Mouse (Mus musculus) c-Kit-positive CD71-positive TER-119-negative erythroid progenitor cells, embryonic 14.5 days (primary cell): ENCODE data around the gene Slc16a1.

Experiments
- DNase-seq: peaks from one replicate; pipeline ENCODE4 v3.0.0-alpha.2; 2013; ENCODE audit warnings: low read depth

Slc16a1 gene

DNA sequence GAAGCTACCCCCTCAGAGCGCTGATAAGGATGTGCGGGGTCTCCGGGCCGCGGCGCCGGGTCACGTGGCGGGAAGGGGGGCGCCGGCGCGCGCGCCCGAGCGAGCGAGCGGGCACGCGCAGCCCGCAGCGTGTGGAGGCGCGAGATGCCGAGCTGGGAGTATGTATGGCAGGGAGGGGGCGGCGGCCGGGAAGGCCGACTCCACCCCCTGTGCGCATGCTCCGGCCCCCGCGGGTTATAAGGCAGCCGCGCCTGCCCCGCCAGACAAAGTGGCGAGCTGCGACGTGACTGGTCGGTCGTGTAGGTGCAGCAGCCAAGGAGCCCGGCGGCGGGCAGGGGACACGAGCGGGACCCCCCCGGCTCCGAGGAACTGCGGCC lies at the start of gene Slc16a1:
TSS of gene Slc16a1 (plus strand) at position 266 of the 377 bp plus-strand sequence.
- DNase-seq = peak; percentile 81

- DNase-seq = no peak
These were observed 41.9 kb upstream of the Slc16a1 start for GRCm38 (mm10) chr3:104596451-104597134.

GRCm38 (mm10) chr3:104597135-104597764 lies 41.2 kb upstream of the Slc16a1 start:
- no peak for DNase-seq

DNA sequence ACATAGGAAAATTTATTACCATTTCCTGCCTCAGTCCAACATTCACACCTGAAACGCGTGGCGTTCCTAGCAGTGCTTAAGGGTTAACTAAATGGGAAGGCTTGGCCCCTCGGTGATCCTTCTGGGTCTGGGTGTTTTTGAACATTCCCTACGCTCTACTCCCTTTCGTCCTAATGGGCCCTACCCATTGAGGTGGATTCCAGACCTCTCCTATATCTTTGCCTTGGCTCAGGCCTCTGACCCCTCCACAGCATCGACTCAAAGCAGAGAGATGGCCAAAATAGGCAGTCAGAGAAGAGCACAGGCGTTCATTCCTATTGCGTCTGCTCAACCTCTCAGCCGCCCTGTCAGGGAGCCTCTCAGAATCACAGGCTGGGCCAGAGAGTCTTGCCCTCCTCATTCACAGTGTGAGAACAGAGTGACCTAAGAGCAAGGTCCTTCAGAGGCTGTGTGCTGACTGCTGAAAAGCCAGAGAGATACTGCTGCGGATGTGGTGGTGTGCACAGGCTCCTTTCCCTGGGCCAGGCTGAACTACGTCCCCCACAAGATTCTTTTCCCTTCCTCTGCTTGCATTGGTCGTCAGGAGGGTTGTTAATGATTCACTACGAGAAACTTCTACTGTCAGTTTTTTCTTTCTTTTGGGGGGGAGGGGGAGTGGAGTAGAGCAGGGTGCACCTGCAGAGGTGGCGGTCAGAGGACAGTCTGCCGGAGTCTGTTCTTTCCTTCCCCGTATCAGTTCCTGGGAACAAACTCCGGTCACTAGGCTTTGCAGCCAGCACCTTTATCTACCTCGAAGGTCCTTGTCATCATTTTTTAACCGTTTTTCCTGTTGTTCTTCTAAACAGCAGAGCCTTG lies 38.9 kb upstream of the Slc16a1 start:
- no peak for DNase-seq

- DNase-seq = no peak
These were observed 37.8 kb upstream of the Slc16a1 start for GRCm38 (mm10) chr3:104600691-104601090.

- no peak for DNase-seq
These were observed 36.8 kb upstream of the Slc16a1 start for GRCm38 (mm10) chr3:104601680-104602079.

DNA sequence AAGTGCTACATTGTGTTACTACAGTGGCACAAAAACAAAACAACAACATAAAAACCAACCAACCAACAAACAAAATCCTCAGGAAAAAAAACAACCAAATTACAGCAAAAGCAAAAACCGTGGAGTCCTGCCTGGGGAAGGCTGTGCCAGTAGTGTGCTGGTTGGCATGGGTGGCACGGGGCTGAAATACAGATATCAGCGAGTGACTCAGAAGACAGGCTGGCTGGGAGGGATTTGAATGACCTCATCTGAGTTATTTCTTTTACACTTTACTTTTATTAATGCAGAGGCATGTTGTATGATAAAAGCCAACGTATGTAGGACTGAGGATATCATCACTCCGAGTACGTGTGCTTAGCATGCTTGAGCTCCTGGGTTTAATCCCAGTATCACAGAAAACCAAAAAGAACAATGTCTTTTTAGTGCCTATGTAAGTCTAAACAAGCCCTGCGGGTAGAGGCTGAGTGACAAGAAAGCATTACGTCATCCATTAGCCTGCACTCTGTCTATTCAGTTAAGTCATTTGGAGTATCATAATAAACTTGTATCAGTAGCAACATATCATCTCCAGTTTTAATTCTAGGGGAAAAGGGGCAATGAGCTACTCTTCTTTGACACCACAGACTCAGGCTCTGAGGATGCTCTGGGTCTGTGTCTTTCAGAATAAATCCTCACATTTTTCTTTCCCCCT lies 28.6 kb upstream of the Slc16a1 start:
- DNase-seq = no peak

DNA sequence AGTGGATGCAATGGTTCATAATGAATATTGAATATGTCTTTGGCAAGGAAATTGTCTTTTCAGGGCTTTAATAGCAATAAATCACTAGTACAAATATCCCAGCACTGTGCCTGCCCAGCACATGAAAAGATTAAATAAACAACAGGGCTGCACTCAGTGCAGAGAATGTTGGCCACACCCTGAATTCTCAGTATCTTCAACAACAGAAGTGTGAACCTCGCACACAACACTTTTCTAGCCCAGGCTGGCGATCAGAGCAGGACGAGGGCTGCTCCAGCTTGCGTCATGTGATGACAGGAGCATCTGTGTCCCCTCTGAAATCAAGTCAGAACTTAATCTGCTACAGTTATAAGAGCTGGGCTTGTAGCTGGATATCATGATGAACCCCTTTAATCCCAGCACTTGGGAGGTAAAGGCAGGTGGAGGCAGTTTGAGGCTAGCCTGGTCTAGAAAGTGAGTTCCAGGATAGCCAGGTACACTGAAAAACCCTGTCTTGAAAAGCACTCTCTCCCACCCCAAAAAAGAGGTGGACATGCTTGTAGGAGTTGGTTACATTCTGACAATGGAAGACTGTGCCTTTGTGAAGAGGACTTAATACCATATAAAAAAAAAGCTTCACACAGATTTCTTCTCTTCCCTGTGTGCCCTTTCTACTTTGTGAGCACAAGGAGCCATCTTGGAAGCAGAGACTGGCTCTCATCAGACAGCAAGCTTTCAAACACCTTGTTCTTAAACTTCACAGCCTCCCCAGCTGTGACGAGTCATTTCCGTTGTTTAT lies 27.8 kb upstream of the Slc16a1 start:
- no peak for DNase-seq

DNA sequence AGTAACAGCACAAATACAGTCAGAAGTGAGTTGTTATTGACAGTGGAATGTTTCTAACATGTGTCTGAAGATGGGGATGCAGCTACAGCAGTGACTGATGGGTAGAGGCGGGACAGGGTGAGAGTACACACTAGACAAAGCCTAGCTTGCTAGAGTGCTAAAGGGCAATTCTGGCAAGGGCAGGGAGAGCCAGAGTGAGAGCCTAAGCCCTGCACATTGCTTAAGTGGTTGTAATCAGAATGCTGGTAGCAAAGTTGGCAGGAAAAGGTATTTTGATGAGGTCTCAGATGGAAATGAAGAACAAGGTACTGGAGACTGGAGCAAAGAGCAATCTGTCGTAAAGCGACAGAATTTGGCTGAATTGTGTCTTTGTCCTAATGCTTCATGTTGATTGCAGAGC lies 26.5 kb upstream of the Slc16a1 start:
- no peak for DNase-seq

GRCm38 (mm10) chr3:104613102-104613501 lies 25.4 kb upstream of the Slc16a1 start:
- no peak for DNase-seq

DNA sequence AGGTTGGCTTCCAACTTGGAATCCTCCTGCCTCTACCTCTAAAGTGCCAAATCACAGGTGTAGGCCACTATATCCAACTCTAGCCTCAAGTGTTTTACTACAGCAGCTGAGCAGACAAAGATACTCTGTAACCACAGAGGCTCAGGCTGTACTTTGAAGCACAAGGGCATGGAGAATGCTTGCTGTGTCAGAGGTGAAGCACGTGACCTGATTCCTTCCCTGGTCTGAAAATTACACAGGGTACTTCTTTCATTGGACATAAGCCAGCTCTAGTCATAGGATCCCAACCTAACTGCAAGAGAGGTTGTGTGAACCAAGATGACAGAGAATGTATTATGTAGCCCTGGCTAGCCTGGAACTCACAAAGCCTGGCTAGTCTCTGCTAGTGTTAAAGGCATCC lies 24.4 kb upstream of the Slc16a1 start:
- DNase-seq = no peak

DNA sequence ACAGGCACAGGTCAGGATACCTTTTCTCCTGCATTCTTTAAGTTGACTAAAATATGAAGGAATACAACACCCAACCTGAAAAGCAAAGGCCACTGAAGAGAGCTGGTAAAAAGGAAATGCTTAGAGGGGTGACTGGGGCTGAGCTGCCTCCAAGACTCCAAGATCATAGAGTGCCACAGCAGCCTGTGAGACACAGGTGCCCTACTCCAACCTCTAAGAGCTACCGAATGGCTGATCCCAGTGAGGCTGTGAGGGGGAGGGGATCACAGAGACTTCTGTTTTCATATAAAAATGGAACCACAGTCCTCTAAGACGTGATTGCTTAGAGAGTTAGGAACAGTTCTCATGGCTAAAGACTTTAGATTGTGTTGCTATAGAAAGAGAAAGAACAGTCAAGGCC lies 23.3 kb upstream of the Slc16a1 start:
- DNase-seq = no peak

DNA sequence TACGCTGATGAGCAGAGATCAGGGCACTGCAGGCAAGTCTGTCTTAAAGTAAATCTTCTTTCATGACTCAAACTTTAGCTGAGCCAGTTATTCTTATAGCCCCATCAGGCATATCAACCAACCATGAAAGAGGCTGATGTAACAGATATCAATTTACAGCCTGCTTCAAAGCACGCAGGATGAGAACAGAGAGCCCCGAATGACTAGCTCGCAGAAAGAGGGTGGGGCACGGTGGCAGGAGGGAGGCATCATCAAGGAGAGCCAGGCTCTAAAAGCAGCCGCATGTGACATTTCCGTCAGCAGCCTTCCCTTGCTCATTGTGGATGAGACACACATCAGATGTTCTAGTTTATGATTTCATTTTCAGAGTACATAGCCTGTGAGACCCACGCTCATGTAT lies 22.3 kb upstream of the Slc16a1 start:
- DNase-seq = no peak

DNA sequence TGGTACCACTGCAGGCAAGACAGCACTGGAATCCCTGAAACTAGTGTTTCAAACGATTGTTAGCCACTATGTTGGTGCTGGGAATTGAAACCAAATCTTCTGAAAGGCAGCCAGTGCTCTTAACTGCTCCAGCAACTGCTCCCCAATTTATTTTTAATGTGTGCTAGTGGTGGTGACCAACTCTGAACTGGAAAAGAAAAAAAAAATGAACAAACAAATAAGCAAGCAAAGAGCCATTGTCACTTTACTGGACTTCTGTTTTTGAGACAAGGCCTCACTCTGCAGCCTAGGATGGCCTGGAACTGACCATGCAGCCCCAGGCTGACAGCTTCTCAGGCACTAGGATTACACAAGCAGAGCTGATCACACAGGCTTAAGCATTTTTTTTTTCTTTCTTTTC lies 16.6 kb upstream of the Slc16a1 start:
- DNase-seq = no peak

DNA sequence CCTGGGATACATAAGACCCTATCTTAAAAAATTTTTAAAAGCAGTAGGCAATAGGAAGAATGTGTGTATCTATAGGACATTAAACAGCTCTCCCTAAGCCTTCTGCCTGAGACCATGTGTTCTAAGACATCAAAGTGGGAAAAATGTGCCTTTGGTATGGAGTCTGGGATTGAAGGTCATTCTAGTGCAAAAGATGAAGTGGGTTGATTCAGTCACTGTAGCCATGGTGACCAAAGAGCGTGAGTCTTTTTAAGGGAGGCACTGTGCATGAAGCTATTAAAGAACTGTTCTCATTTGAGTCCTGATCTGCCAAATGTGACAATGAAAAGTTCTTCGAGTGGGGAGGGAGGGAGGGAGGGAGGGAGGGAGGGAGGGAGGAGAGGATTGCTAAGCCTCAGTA lies 8.7 kb upstream of the Slc16a1 start:
- no peak for DNase-seq

DNA sequence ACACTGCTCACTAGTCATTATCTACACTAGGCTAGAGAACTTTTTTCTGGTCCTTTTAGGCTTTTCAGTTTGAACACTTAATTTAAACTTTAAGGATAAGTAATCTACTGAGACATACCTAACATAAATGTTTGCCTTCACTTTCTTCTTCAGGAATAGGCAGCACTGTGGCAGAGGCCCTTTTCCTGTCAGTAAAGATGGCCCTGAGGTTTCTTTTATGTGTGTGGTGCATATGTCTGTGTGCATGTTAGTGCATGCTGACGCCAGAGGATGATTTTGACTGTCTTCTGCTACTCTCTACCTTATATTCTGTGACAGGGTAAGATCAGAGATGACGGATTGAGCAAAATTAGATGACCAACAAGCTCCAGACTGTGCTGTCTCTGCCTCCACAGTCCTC lies 7.5 kb upstream of the Slc16a1 start:
- no peak for DNase-seq

GRCm38 (mm10) chr3:104632560-104633162 lies 5.8 kb upstream of the Slc16a1 start:
- peak; percentile 57 for DNase-seq

DNA sequence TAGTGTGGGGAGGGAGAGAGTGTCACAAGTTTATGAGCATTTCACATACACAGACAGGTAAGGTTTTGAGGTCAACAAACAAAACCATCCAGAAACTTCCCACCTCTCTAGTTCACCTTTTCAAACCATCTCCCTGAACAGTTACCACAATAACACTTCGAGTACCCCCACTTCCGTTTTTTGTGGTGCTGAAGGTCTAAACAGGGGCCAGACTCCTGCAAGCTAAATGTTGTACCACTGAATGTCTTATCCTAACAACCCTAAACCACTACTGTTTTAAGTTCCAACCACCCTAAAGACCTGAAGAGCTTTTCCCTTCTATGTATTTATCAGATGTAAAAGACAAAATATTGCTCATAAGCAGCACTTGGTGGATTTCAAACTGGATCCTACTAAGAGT lies 2.0 kb upstream of the Slc16a1 start:
- DNase-seq = no peak

GRCm38 (mm10) chr3:104637427-104638402 lies 753 bp upstream of the Slc16a1 start:
- DNase-seq = peak; percentile 52
